Mouse (Mus musculus): ENCODE measurements around the gene Wbp1. TPM values are rescaled to one million over a fixed set of nuclear protein-coding genes. Genes with fewer than 3 reads are reported as not detected.

Gene Wbp1
- polyA plus RNA-seq (2015; fragmentation: Nextera tagmentation; extraction: Ambion mirVana): 108 and 115 TPM in 2 replicates

GRCm38 (mm10) chr6:83120930-83121862 is at the start of gene Wbp1:
Wbp1 (minus strand) TSS chr6:83121559.
- peak within 1 kb of the TSS; percentile 73 for H3K9ac ChIP-seq (ENCODE audit: low read depth, low read length)
- no peaks in the 10 kb centered on the region for H3K27me3 ChIP-seq (ENCODE audit: insufficient read depth, low read length)
- no peaks in the 10 kb centered on the region for H3K9me3 ChIP-seq (replicated peaks; ENCODE audit: low read length)
- ATAC-seq (replicated peaks; ENCODE audit: low FRiP score, low read depth) (peak; percentile 95), DNase-seq (ENCODE audit: low spot score) (peak; percentile 100)
- peak within 1 kb of the TSS; percentile 80 for H3K4me2 ChIP-seq (ENCODE audit: low read length)
- under 1% methylated on average over 38 of the region's 38 CpGs for WGBS
- peak; percentile 3; the same call in 1 of the 2 replicates for TF ChIP-seq CTCF (IDR thresholded peaks at IDR 0.05; ENCODE audit: low read depth)
- H3K27ac ChIP-seq: peak within 1 kb of the TSS; percentile 93
- 0 out of 2 replicates have a peak, but pooled peaks cover 5% of the 10 kb centered on the region for H3K36me3 ChIP-seq (ENCODE audit: insufficient read depth, low read length)
- peaks cover 43% of the 10 kb centered on the region for H3K4me1 ChIP-seq (replicated peaks; ENCODE audit: insufficient read depth, low read length)
- H3K4me3 ChIP-seq (replicated peaks; ENCODE audit: low read depth, low read length): peak within 1 kb of the TSS; percentile 68

- DNase-seq (ENCODE audit: low spot score) (no peak), ATAC-seq (replicated peaks; ENCODE audit: low FRiP score, low read depth) (no peak)
- Histone ChIP-seq H3K36me3 (ENCODE audit: insufficient read depth, low read length) (no peaks in the 10 kb centered on the region), H3K9ac (ENCODE audit: low read depth, low read length) (no peak overlapping the region), H3K4me2 (ENCODE audit: low read length) (no peak overlapping the region), H3K27ac (no peak overlapping the region), H3K4me3 (replicated peaks; ENCODE audit: low read depth, low read length) (no peak overlapping the region), H3K4me1 (replicated peaks; ENCODE audit: insufficient read depth, low read length) (peaks cover 8% of the 10 kb centered on the region; the same call in 1 of the 2 replicates), H3K9me3 (replicated peaks; ENCODE audit: low read length) (no peaks in the 10 kb centered on the region), H3K27me3 (ENCODE audit: insufficient read depth, low read length) (no peaks in the 10 kb centered on the region)
- no peak for TF ChIP-seq CTCF (IDR thresholded peaks at IDR 0.05; ENCODE audit: low read depth)
- WGBS: 81% methylated on average over 5 of the region's 5 CpGs
These were observed 49.7 kb upstream of the Wbp1 start for GRCm38 (mm10) chr6:83171063-83171462.

GRCm38 (mm10) chr6:83169872-83170271 is 48.5 kb upstream of the Wbp1 start:
- Histone ChIP-seq H3K27ac (0 out of 2 replicates have a peak overlapping the region, but pooled peaks have one; percentile 25), H3K9ac (ENCODE audit: low read depth, low read length) (no peak overlapping the region), H3K36me3 (ENCODE audit: insufficient read depth, low read length) (no peaks in the 10 kb centered on the region), H3K9me3 (replicated peaks; ENCODE audit: low read length) (no peaks in the 10 kb centered on the region), H3K4me3 (replicated peaks; ENCODE audit: low read depth, low read length) (no peak overlapping the region), H3K4me2 (ENCODE audit: low read length) (no peak overlapping the region), H3K4me1 (replicated peaks; ENCODE audit: insufficient read depth, low read length) (peaks cover 11% of the 10 kb centered on the region; the same call in 1 of the 2 replicates), H3K27me3 (ENCODE audit: insufficient read depth, low read length) (no peaks in the 10 kb centered on the region)
- 35% methylated on average over 5 of the region's 5 CpGs for WGBS
- TF ChIP-seq CTCF (IDR thresholded peaks at IDR 0.05; ENCODE audit: low read depth): no peak
- DNase-seq (ENCODE audit: low spot score) (peak; percentile 42), ATAC-seq (replicated peaks; ENCODE audit: low FRiP score, low read depth) (no peak)

GRCm38 (mm10) chr6:83166243-83166630 is 44.9 kb upstream of the Wbp1 start:
- peak overlapping the region; percentile 91 for H3K9ac ChIP-seq (ENCODE audit: low read depth, low read length)
- peak; percentile 57 for DNase-seq (ENCODE audit: low spot score)
- TF ChIP-seq CTCF (IDR thresholded peaks at IDR 0.05; ENCODE audit: low read depth): 0 out of 2 replicates have a peak, but pooled peaks have one; percentile 8
- no peaks in the 10 kb centered on the region for H3K9me3 ChIP-seq (replicated peaks; ENCODE audit: low read length)
- 0% methylated on average over 12 of the region's 12 CpGs for WGBS
- no peak for ATAC-seq (replicated peaks; ENCODE audit: low FRiP score, low read depth)
- peaks cover 24% of the 10 kb centered on the region; the same call in 1 of the 2 replicates for H3K4me1 ChIP-seq (replicated peaks; ENCODE audit: insufficient read depth, low read length)
- H3K4me2 ChIP-seq (ENCODE audit: low read length): peak overlapping the region; percentile 65
- no peaks in the 10 kb centered on the region for H3K36me3 ChIP-seq (ENCODE audit: insufficient read depth, low read length)
- 0 out of 2 replicates have a peak, but pooled peaks cover 8% of the 10 kb centered on the region for H3K27me3 ChIP-seq (ENCODE audit: insufficient read depth, low read length)
- peak overlapping the region; percentile 85 for H3K27ac ChIP-seq
- H3K4me3 ChIP-seq (replicated peaks; ENCODE audit: low read depth, low read length): peak overlapping the region; percentile 88

- no peaks in the 10 kb centered on the region for H3K36me3 ChIP-seq (ENCODE audit: insufficient read depth, low read length)
- 0 out of 2 replicates have a peak, but pooled peaks cover 13% of the 10 kb centered on the region for H3K27me3 ChIP-seq (ENCODE audit: insufficient read depth, low read length)
- peak within 1 kb of the TSS; percentile 88 for H3K4me3 ChIP-seq (replicated peaks; ENCODE audit: low read depth, low read length)
- ATAC-seq (replicated peaks; ENCODE audit: low FRiP score, low read depth): peak; percentile 73
- peak; percentile 92 for TF ChIP-seq CTCF (IDR thresholded peaks at IDR 0.05; ENCODE audit: low read depth)
- H3K9ac ChIP-seq (ENCODE audit: low read depth, low read length): peak within 1 kb of the TSS; percentile 91
- peak within 1 kb of the TSS; percentile 85 for H3K27ac ChIP-seq
- no peaks in the 10 kb centered on the region for H3K9me3 ChIP-seq (replicated peaks; ENCODE audit: low read length)
- WGBS: under 1% methylated on average over 58 of the region's 58 CpGs
- DNase-seq (ENCODE audit: low spot score): peak; percentile 98
- H3K4me1 ChIP-seq (replicated peaks; ENCODE audit: insufficient read depth, low read length): peaks cover 24% of the 10 kb centered on the region; the same call in 1 of the 2 replicates
- peak within 1 kb of the TSS; percentile 65 for H3K4me2 ChIP-seq (ENCODE audit: low read length)
These were observed 44.4 kb upstream of the Wbp1 start, which contains the start of gene Dctn1 for GRCm38 (mm10) chr6:83165607-83166242. Dctn1 (plus strand) TSS chr6:83165920.
